Mouse (Mus musculus): ENCODE data around the gene Gm3488.
"Not testable (repeated sequence)": the region's sequence is repeated elsewhere in the genome, so short reads cannot be mapped to it uniquely, and the experiment has no call there.

DNA sequence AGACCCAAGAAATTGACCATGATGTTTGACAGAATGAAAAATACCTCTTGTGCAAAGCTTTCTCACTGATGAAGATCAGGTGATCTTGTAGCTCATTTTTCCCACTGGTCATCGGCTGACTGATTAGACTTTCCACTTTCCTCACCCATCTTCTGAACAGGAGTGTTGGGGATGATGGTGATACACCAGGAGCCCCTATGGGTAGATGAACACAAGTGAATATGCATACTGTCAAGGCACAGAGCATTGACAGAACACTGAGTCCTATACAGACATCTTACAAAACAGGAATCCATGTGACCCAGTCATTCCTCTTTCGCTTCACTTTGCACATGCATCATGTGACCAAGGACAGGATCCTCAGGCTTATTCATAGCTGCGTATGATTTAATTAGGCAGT lies 46.1 kb upstream of the Gm3488 start, which contains the start of gene Gm3194:
- not testable (repeated sequence) for TF ChIP-seq POLR2A (IDR thresholded peaks at IDR 0.05; ENCODE audit: borderline replicate concordance, extremely low read depth, insufficient read depth, insufficient read length, poor library complexity, severe bottlenecking); CTCF (IDR thresholded peaks at IDR 0.05; ENCODE audit: borderline replicate concordance, extremely low read depth, insufficient read depth, insufficient read length)
